Mouse (Mus musculus): ENCODE results near the gene Nupr1l. TPM values are rescaled to one million over a fixed set of nuclear protein-coding genes. Genes with fewer than 3 reads are reported as not detected.
"Not testable (repeated sequence)": the region's sequence is repeated elsewhere in the genome, so short reads cannot be mapped to it uniquely, and the experiment has no call there.

The Nupr1l gene
- 1 to 10 TPM; 2.5 to 3.5 (median 3.2) TPM for total RNA-seq (2022)

- DNase-seq (ENCODE audit: low spot score in 2 of 2), result peak; percentile 69 to 84
Observed at GRCm38 (mm10) chr5:129908242-129908965, at the start of gene Nupr1l. Gene Nupr1l, plus strand, starts transcription at chr5:129908540.

- no peak for DNase-seq (ENCODE audit: low spot score in 2 of 2)
Observed at GRCm38 (mm10) chr5:129862325-129862724, 46.0 kb upstream of the Nupr1l start.

- DNase-seq (ENCODE audit: low spot score in 2 of 2), result no peak
Observed at GRCm38 (mm10) chr5:129864467-129864866, 43.9 kb upstream of the Nupr1l start.

- DNase-seq (ENCODE audit: low spot score in 2 of 2), result no peak
Observed at GRCm38 (mm10) chr5:129865841-129866240, 42.5 kb upstream of the Nupr1l start.

- DNase-seq (ENCODE audit: low spot score in 2 of 2), result no peak
Observed at GRCm38 (mm10) chr5:129869238-129869995, 38.9 kb upstream of the Nupr1l start.

- no peak for DNase-seq (ENCODE audit: low spot score in 2 of 2)
Observed at GRCm38 (mm10) chr5:129871238-129871637, 37.1 kb upstream of the Nupr1l start.

- no peak for DNase-seq (ENCODE audit: low spot score in 2 of 2)
Observed at GRCm38 (mm10) chr5:129873942-129874341, 34.4 kb upstream of the Nupr1l start.

GRCm38 (mm10) chr5:129875098-129875497 is 33.2 kb upstream of the Nupr1l start:
- no peak for DNase-seq (ENCODE audit: low spot score in 2 of 2)

GRCm38 (mm10) chr5:129877731-129878455 is 30.4 kb upstream of the Nupr1l start:
- DNase-seq (ENCODE audit: low spot score in 2 of 2), result peak in 1 of 2 experiments; percentile 48

- peak in 1 of 2 experiments; percentile 39 for DNase-seq (ENCODE audit: low spot score in 2 of 2)
Observed at GRCm38 (mm10) chr5:129878946-129879345, 29.4 kb upstream of the Nupr1l start.

GRCm38 (mm10) chr5:129879888-129880287 is 28.5 kb upstream of the Nupr1l start:
- DNase-seq (ENCODE audit: low spot score in 2 of 2), result no peak

- no peak for DNase-seq (ENCODE audit: low spot score in 2 of 2)
Observed at GRCm38 (mm10) chr5:129886271-129886670, 22.1 kb upstream of the Nupr1l start.

- peak; percentile 95 to 96 for DNase-seq (ENCODE audit: low spot score in 2 of 2)
Observed at GRCm38 (mm10) chr5:129886911-129887636, 21.3 kb upstream of the Nupr1l start, which contains the start of gene Chchd2. Gene Chchd2, minus strand, starts transcription at chr5:129887470.

- DNase-seq (ENCODE audit: low spot score in 2 of 2), result not testable (repeated sequence)
Observed at GRCm38 (mm10) chr5:129890390-129890789, 17.9 kb upstream of the Nupr1l start.

- peak; percentile 74 to 89 for DNase-seq (ENCODE audit: low spot score in 2 of 2)
Observed at GRCm38 (mm10) chr5:129895198-129896088, 12.9 kb upstream of the Nupr1l start, which contains the start of gene Zbed5. Gene Zbed5, plus strand, starts transcription at chr5:129895723.

- no peak for DNase-seq (ENCODE audit: low spot score in 2 of 2)
Observed at GRCm38 (mm10) chr5:129898449-129898848, 9.9 kb upstream of the Nupr1l start, which contains the start of gene Phkg1. Gene Phkg1, minus strand, starts transcription at chr5:129898549.

- no peak for DNase-seq (ENCODE audit: low spot score in 2 of 2)
Observed at GRCm38 (mm10) chr5:129907775-129908174, 565 bp upstream of the Nupr1l start.

GRCm38 (mm10) chr5:129909147-129909546 is 807 bp downstream of the Nupr1l start:
- DNase-seq (ENCODE audit: low spot score in 2 of 2), result no peak

GRCm38 (mm10) chr5:129909591-129909990 is 1.3 kb downstream of the Nupr1l start:
- no peak for DNase-seq (ENCODE audit: low spot score in 2 of 2)

GRCm38 (mm10) chr5:129914024-129914423 is 5.7 kb downstream of the Nupr1l start:
- no peak for DNase-seq (ENCODE audit: low spot score in 2 of 2)
